Mouse (Mus musculus): ENCODE data around the gene Olfr467. TPM values are rescaled to one million over a fixed set of nuclear protein-coding genes. Genes with fewer than 3 reads are reported as not detected.
"Not testable (repeated sequence)": the region's sequence is repeated elsewhere in the genome, so short reads cannot be mapped to it uniquely, and the experiment has no call there.

Olfr467 gene
- polyA plus RNA-seq, 2 experiments: not detected

DNA sequence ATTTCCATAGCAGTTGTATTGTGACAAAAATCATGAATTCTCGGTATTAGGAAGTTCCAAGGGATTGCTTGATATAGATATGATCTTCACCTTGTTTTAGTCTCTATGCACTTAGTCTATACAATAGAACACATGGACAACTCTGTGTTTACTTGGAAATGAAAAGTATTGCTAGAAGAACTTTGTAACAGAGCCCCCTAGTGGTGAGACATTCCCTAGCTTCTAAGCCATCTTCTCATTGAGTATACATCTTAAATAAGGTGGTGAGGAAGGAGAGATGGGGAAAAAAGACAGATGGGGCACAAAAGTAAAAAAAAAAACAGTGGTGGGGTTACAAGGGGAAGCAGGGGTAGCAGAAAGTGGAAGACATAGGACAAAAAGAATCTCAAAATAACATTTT lies 29.7 kb downstream of the Olfr467 start:
- TF ChIP-seq POLR2A (IDR thresholded peaks at IDR 0.05; ENCODE audit: borderline replicate concordance, extremely low read depth, insufficient read depth, insufficient read length): no peak
- no peak overlapping the region for H3K27ac ChIP-seq (replicated peaks; ENCODE audit: low read depth, low read length)
- 81% methylated on average over 1 of the region's 1 CpGs for WGBS
- H3K9ac ChIP-seq (ENCODE audit: low read depth, low read length, severe bottlenecking): no peak overlapping the region
- no peak overlapping the region for H3K4me2 ChIP-seq (replicated peaks; ENCODE audit: low read depth, low read length, severe bottlenecking)
- no peaks in the 10 kb centered on the region for H3K4me1 ChIP-seq (ENCODE audit: control insufficient read depth, insufficient read depth, low read length)
- H3K36me3 ChIP-seq (ENCODE audit: control insufficient read depth, insufficient read depth, low read length): no peaks in the 10 kb centered on the region
- H3K9me3 ChIP-seq (ENCODE audit: control insufficient read depth, low read length): no peaks in the 10 kb centered on the region
- peak; percentile 48 for DNase-seq (ENCODE audit: low spot score)
- no peak overlapping the region for H3K4me3 ChIP-seq (replicated peaks; ENCODE audit: low read length)
- no peaks in the 10 kb centered on the region for H3K27me3 ChIP-seq (ENCODE audit: control insufficient read depth, insufficient read depth, low read length)
- no peak for ATAC-seq (ENCODE audit: low FRiP score, low read depth)

DNA sequence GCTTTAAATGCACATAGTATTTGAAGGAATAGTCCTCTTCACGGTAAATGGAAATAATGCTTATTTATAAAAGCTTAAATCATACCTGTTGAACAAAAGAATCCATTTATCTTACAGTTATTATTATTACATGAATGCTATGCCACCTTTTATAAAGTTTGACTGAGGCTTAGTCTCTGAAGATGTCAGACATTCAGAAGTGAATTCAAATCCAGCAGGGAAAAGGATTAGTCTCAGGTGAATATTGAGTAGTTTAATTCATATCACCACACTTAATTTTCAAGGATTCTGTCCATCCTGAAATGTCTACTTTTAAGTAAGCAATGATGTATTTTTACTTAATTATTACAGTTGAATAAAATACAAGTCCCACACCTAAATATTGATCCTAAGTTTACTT lies 35.3 kb downstream of the Olfr467 start, which contains the start of gene Olfr470:
Gene Olfr470 (minus strand): TSS at position 101 of the 400 bp plus-strand sequence.
- H3K9ac ChIP-seq (ENCODE audit: low read depth, low read length, severe bottlenecking); H3K4me1 ChIP-seq (ENCODE audit: control insufficient read depth, insufficient read depth, low read length); H3K27ac ChIP-seq (replicated peaks; ENCODE audit: low read depth, low read length); ATAC-seq (ENCODE audit: low FRiP score, low read depth); H3K4me3 ChIP-seq (replicated peaks; ENCODE audit: low read length); H3K27me3 ChIP-seq (ENCODE audit: control insufficient read depth, insufficient read depth, low read length); H3K9me3 ChIP-seq (ENCODE audit: control insufficient read depth, low read length); DNase-seq (ENCODE audit: low spot score); H3K4me2 ChIP-seq (replicated peaks; ENCODE audit: low read depth, low read length, severe bottlenecking); H3K36me3 ChIP-seq (ENCODE audit: control insufficient read depth, insufficient read depth, low read length): not testable (repeated sequence)
- 79% methylated on average over 1 of the region's 1 CpGs for WGBS

Other genes starting within 250 kb of the Olfr467 start
- gene Olfml1, start 244.8 kb upstream of the Olfr467 start, polyA plus RNA-seq (2012; rRNA removed): 23.0 and 23.9 TPM in 2 replicates
- 38.5 and 40.4 TPM in 2 replicates for gene Olfml1, start 244.8 kb upstream of the Olfr467 start, polyA plus RNA-seq (2014; fragmentation: Nextera tagmentation; extraction: Ambion mirVana)
- 13.3 and 14.4 TPM in 2 replicates for gene Ppfibp2, start 217.1 kb upstream of the Olfr467 start, polyA plus RNA-seq (2012; rRNA removed)
- 12.9 and 14.4 TPM in 2 replicates for gene Ppfibp2, start 217.1 kb upstream of the Olfr467 start, polyA plus RNA-seq (2014; fragmentation: Nextera tagmentation; extraction: Ambion mirVana)
- gene 5330417H12Rik, start 187.1 kb upstream of the Olfr467 start, polyA plus RNA-seq (2012; rRNA removed): not detected in 2 replicates
- gene 5330417H12Rik, start 187.1 kb upstream of the Olfr467 start, polyA plus RNA-seq (2014; fragmentation: Nextera tagmentation; extraction: Ambion mirVana): not detected in 2 replicates
- gene Cyb5r2, start 54.2 kb upstream of the Olfr467 start, polyA plus RNA-seq (2012; rRNA removed): 0.14 and 0.33 TPM in 2 replicates
- gene Cyb5r2, start 54.2 kb upstream of the Olfr467 start, polyA plus RNA-seq (2014; fragmentation: Nextera tagmentation; extraction: Ambion mirVana): 0.23 and 0.32 TPM in 2 replicates
- not detected in 2 replicates for gene Ovch2, start 11.1 kb upstream of the Olfr467 start, polyA plus RNA-seq (2012; rRNA removed)
- not detected in 2 replicates for gene Ovch2, start 11.1 kb upstream of the Olfr467 start, polyA plus RNA-seq (2014; fragmentation: Nextera tagmentation; extraction: Ambion mirVana)
- gene Olfr469, start 13.3 kb downstream of the Olfr467 start, polyA plus RNA-seq (2012; rRNA removed): not detected in 2 replicates
- gene Olfr469, start 13.3 kb downstream of the Olfr467 start, polyA plus RNA-seq (2014; fragmentation: Nextera tagmentation; extraction: Ambion mirVana): not detected in 2 replicates
- gene Olfr470, start 35.2 kb downstream of the Olfr467 start, polyA plus RNA-seq (2012; rRNA removed): not detected in 2 replicates
- not detected in 2 replicates for gene Olfr470, start 35.2 kb downstream of the Olfr467 start, polyA plus RNA-seq (2014; fragmentation: Nextera tagmentation; extraction: Ambion mirVana)
- not detected in 2 replicates for gene Olfr472, start 85.6 kb downstream of the Olfr467 start, polyA plus RNA-seq (2012; rRNA removed)
- not detected in 2 replicates for gene Olfr472, start 85.6 kb downstream of the Olfr467 start, polyA plus RNA-seq (2014; fragmentation: Nextera tagmentation; extraction: Ambion mirVana)
- gene Olfr473, start 118.2 kb downstream of the Olfr467 start, polyA plus RNA-seq (2012; rRNA removed): not detected in 2 replicates
- gene Olfr473, start 118.2 kb downstream of the Olfr467 start, polyA plus RNA-seq (2014; fragmentation: Nextera tagmentation; extraction: Ambion mirVana): not detected in 2 replicates
- gene Olfr474, start 142.4 kb downstream of the Olfr467 start, polyA plus RNA-seq (2012; rRNA removed): not detected in 2 replicates
- gene Olfr474, start 142.4 kb downstream of the Olfr467 start, polyA plus RNA-seq (2014; fragmentation: Nextera tagmentation; extraction: Ambion mirVana): not detected in 2 replicates
- not detected in 2 replicates for gene Olfr476, start 152.5 kb downstream of the Olfr467 start, polyA plus RNA-seq (2012; rRNA removed)
- not detected in 2 replicates for gene Olfr476, start 152.5 kb downstream of the Olfr467 start, polyA plus RNA-seq (2014; fragmentation: Nextera tagmentation; extraction: Ambion mirVana)
- not detected in 2 replicates for gene Olfr477, start 174.4 kb downstream of the Olfr467 start, polyA plus RNA-seq (2012; rRNA removed)
- gene Olfr477, start 174.4 kb downstream of the Olfr467 start, polyA plus RNA-seq (2014; fragmentation: Nextera tagmentation; extraction: Ambion mirVana): not detected in 2 replicates
- gene Olfr478, start 221.7 kb downstream of the Olfr467 start, polyA plus RNA-seq (2012; rRNA removed): not detected in 2 replicates
- gene Olfr478, start 221.7 kb downstream of the Olfr467 start, polyA plus RNA-seq (2014; fragmentation: Nextera tagmentation; extraction: Ambion mirVana): not detected in 2 replicates
- not detected in 2 replicates for gene Olfr479, start 238.4 kb downstream of the Olfr467 start, polyA plus RNA-seq (2012; rRNA removed)
- gene Olfr479, start 238.4 kb downstream of the Olfr467 start, polyA plus RNA-seq (2014; fragmentation: Nextera tagmentation; extraction: Ambion mirVana): not detected in 2 replicates